Mouse (Mus musculus) heart, postnatal 0 days (tissue): ENCODE data around the gene Fyb2.

ENCODE experiments used
- CTCF ChIP-seq: IDR thresholded peaks from 2 replicates; pipeline ENCODE4 v1.5.1; 2016; ENCODE audit warnings: antibody characterized with exemption, control low read depth, low read depth
- EP300 ChIP-seq: IDR thresholded peaks from 2 replicates; pipeline ENCODE4 v1.6.1; 2016; ENCODE audit warnings: antibody characterized with exemption, low read depth

- no peak for TF ChIP-seq CTCF
- TF ChIP-seq EP300, result no peak
Measured at GRCm38 (mm10) chr4:104988709-104989108, 75.5 kb downstream of the Fyb2 start.
